Mouse (Mus musculus): Measurements from ENCODE around the gene Slx4.

DNA sequence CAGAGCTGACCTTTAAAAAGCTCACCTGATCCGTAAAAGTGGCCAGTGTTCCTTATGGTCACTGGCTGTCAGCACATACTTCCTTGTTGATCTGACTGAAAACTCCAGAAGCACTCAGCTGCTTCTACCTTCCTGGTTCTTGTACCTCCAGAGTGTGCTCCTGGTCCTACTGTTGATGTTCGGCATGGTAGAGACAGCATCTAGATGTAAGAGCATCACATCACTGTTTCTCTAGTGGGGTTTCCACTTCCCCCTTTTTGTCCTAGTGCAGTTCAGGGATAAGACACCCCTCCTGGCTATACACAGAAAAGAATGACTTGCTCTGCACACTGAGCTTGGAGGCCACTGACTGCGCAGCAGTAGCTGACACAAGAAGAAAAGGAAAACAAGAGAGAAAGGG is 30.9 kb upstream of the Slx4 start:
- TF ChIP-seq CTCF (conservative IDR thresholded peaks at IDR 0.05; ENCODE audit: low read length): no peak
- TF ChIP-seq POU5F1 (IDR thresholded peaks at IDR 0.05; ENCODE audit: borderline replicate concordance, low read length): no peak
